Mouse (Mus musculus) megakaryocyte, adult 5-6 weeks (primary cell): ENCODE data around the gene Pax7. TPM values are rescaled to one million over a fixed set of nuclear protein-coding genes. Genes with fewer than 3 reads are reported as not detected.

Source experiments
- ATAC-seq: 2 replicates; pipeline ENCODE4 v1.8.0; 2016; ENCODE audit warnings: mild to moderate bottlenecking, inconsistent platforms; ENCODE audit not compliant: poor library complexity, severe bottlenecking
- total RNA-seq, 2 experiments: library from RNA; stranded (forward) in 1 of 2; stranded (reverse) in 1 of 2; fragments of 153-499, 151-499 nt in 1 of 2; fragments of 221-1000, 200-1000 nt in 1 of 2; gene quantifications; 2 replicates each; pipeline versions ENCODE4 v1.2.3 to v1.2.4; 2015 to 2017

Pax7 gene
- total RNA-seq, 2 experiments from 2014 or later: not detected

- no peak for ATAC-seq
Observed at GRCm38 (mm10) chr4:139813371-139813960, 19.9 kb downstream of the Pax7 start.

- ATAC-seq: no peak
Observed at GRCm38 (mm10) chr4:139811901-139812300, 21.4 kb downstream of the Pax7 start.

GRCm38 (mm10) chr4:139811475-139811874 is 21.9 kb downstream of the Pax7 start:
- ATAC-seq: no peak

- ATAC-seq: no peak
Observed at GRCm38 (mm10) chr4:139810762-139811438, 22.4 kb downstream of the Pax7 start.

GRCm38 (mm10) chr4:139809381-139809820 is 23.9 kb downstream of the Pax7 start:
- ATAC-seq: no peak

GRCm38 (mm10) chr4:139807820-139808219 is 25.5 kb downstream of the Pax7 start:
- no peak for ATAC-seq

GRCm38 (mm10) chr4:139807191-139807808 is 26.0 kb downstream of the Pax7 start:
- no peak for ATAC-seq

- no peak for ATAC-seq
Observed at GRCm38 (mm10) chr4:139804896-139805295, 28.4 kb downstream of the Pax7 start.

- no peak for ATAC-seq
Observed at GRCm38 (mm10) chr4:139803981-139804380, 29.3 kb downstream of the Pax7 start.

- ATAC-seq: no peak
Observed at GRCm38 (mm10) chr4:139799436-139800100, 33.8 kb downstream of the Pax7 start.

- ATAC-seq: no peak
Observed at GRCm38 (mm10) chr4:139797344-139797743, 36.0 kb downstream of the Pax7 start.

GRCm38 (mm10) chr4:139796115-139796514 is 37.2 kb downstream of the Pax7 start:
- ATAC-seq: no peak

GRCm38 (mm10) chr4:139791168-139791567 is 42.2 kb downstream of the Pax7 start:
- no peak for ATAC-seq

GRCm38 (mm10) chr4:139789772-139790171 is 43.6 kb downstream of the Pax7 start:
- no peak for ATAC-seq

GRCm38 (mm10) chr4:139782926-139783467 is 50.3 kb downstream of the Pax7 start:
- no peak for ATAC-seq

- ATAC-seq: no peak
Observed at GRCm38 (mm10) chr4:139771125-139771631, 62.1 kb downstream of the Pax7 start.

- ATAC-seq: no peak
Observed at GRCm38 (mm10) chr4:139767823-139768222, 65.5 kb downstream of the Pax7 start.

- no peak for ATAC-seq
Observed at GRCm38 (mm10) chr4:139767115-139767718, 66.1 kb downstream of the Pax7 start.

GRCm38 (mm10) chr4:139761911-139762310 is 71.4 kb downstream of the Pax7 start:
- ATAC-seq: no peak

GRCm38 (mm10) chr4:139760736-139761135 is 72.6 kb downstream of the Pax7 start:
- no peak for ATAC-seq
